Mouse (Mus musculus) splenic B cell, adult 2 months (primary cell): ENCODE results near the gene 5730522E02Rik.
A peak's percentile ranks its signal among the peaks of the same experiment; 100 is the strongest.
"Not testable (repeated sequence)": the region's sequence is repeated elsewhere in the genome, so short reads cannot be mapped to it uniquely, and the experiment has no call there.

Experiments used
- DNase-seq: peaks from one replicate; pipeline ENCODE4 v3.0.0-alpha.2; 2011; ENCODE audit warnings: low read depth, low spot score
- H3K27me3 ChIP-seq: 2 replicates; pipeline ENCODE4 v1.6.1; 2012; ENCODE audit warnings: mild to moderate bottlenecking, low read length, moderate library complexity, mixed read lengths; ENCODE audit not compliant: control insufficient read depth, poor library complexity, insufficient read depth, severe bottlenecking
- H3K36me3 ChIP-seq: 2 replicates; pipeline ENCODE4 v1.6.1; 2012; ENCODE audit warnings: mild to moderate bottlenecking, low read length, moderate library complexity, mixed read lengths; ENCODE audit not compliant: control insufficient read depth, poor library complexity, insufficient read depth, severe bottlenecking

5730522E02Rik gene

GRCm38 (mm10) chr11:26210582-26211180, at the start of gene 5730522E02Rik:
Gene 5730522E02Rik, minus strand, starts transcription at chr11:26210763.
- H3K27me3 ChIP-seq = no peaks in the 10 kb centered on the region
- H3K36me3 ChIP-seq = no peaks in the 10 kb centered on the region
- DNase-seq = no peak

- peak; percentile 14 for DNase-seq
- H3K27me3 ChIP-seq = no peaks in the 10 kb centered on the region
- H3K36me3 ChIP-seq = no peaks in the 10 kb centered on the region
Measured at GRCm38 (mm10) chr11:26236540-26236939, 26.0 kb upstream of the 5730522E02Rik start.

- no peak for DNase-seq
- no peaks in the 10 kb centered on the region for H3K36me3 ChIP-seq
- H3K27me3 ChIP-seq = no peaks in the 10 kb centered on the region
Measured at GRCm38 (mm10) chr11:26229895-26230294, 19.3 kb upstream of the 5730522E02Rik start.

GRCm38 (mm10) chr11:26213643-26214042, 3.1 kb upstream of the 5730522E02Rik start:
- not testable (repeated sequence) for H3K27me3 ChIP-seq, DNase-seq, H3K36me3 ChIP-seq

GRCm38 (mm10) chr11:26209811-26210581, 567 bp downstream of the 5730522E02Rik start:
- no peaks in the 10 kb centered on the region for H3K27me3 ChIP-seq
- DNase-seq = peak; percentile 49
- no peaks in the 10 kb centered on the region for H3K36me3 ChIP-seq

- DNase-seq = no peak
- Histone ChIP-seq H3K36me3 (no peaks in the 10 kb centered on the region), H3K27me3 (no peaks in the 10 kb centered on the region)
Measured at GRCm38 (mm10) chr11:26203466-26203865, 7.1 kb downstream of the 5730522E02Rik start.

GRCm38 (mm10) chr11:26202842-26203241, 7.7 kb downstream of the 5730522E02Rik start:
- Histone ChIP-seq H3K27me3 (no peaks in the 10 kb centered on the region), H3K36me3 (no peaks in the 10 kb centered on the region)
- DNase-seq = no peak

- Histone ChIP-seq H3K36me3 (no peaks in the 10 kb centered on the region), H3K27me3 (no peaks in the 10 kb centered on the region)
- DNase-seq = no peak
Measured at GRCm38 (mm10) chr11:26201778-26202097, 8.8 kb downstream of the 5730522E02Rik start.

- Histone ChIP-seq H3K27me3 (no peaks in the 10 kb centered on the region), H3K36me3 (no peaks in the 10 kb centered on the region)
- peak; percentile 78 for DNase-seq
Measured at GRCm38 (mm10) chr11:26200970-26201777, 9.4 kb downstream of the 5730522E02Rik start.

GRCm38 (mm10) chr11:26195468-26195867, 15.1 kb downstream of the 5730522E02Rik start:
- Histone ChIP-seq H3K36me3 (no peaks in the 10 kb centered on the region), H3K27me3 (no peaks in the 10 kb centered on the region)
- no peak for DNase-seq

GRCm38 (mm10) chr11:26187231-26187967, 23.2 kb downstream of the 5730522E02Rik start:
- no peaks in the 10 kb centered on the region for H3K36me3 ChIP-seq
- no peak for DNase-seq

GRCm38 (mm10) chr11:26170572-26170971, 40.0 kb downstream of the 5730522E02Rik start:
- DNase-seq = no peak
- Histone ChIP-seq H3K27me3 (no peaks in the 10 kb centered on the region), H3K36me3 (no peaks in the 10 kb centered on the region)

More at GRCm38 (mm10) chr11:26187231-26187967, 23.2 kb downstream of the 5730522E02Rik start:
- H3K27me3 ChIP-seq = no peaks in the 10 kb centered on the region

- no peak for DNase-seq
- no peaks in the 10 kb centered on the region for H3K27me3 ChIP-seq
- no peaks in the 10 kb centered on the region for H3K36me3 ChIP-seq
Measured at GRCm38 (mm10) chr11:26167609-26167971, 43.0 kb downstream of the 5730522E02Rik start.

GRCm38 (mm10) chr11:26166966-26167608, 43.5 kb downstream of the 5730522E02Rik start:
- H3K36me3 ChIP-seq = no peaks in the 10 kb centered on the region
- DNase-seq = no peak
- H3K27me3 ChIP-seq = no peaks in the 10 kb centered on the region
